Mouse (Mus musculus): ENCODE data around the gene Txndc9. TPM values are rescaled to one million over a fixed set of nuclear protein-coding genes. Genes with fewer than 3 reads are reported as not detected.
"Not testable (repeated sequence)": the region's sequence is repeated elsewhere in the genome, so short reads cannot be mapped to it uniquely, and the experiment has no call there.

The Txndc9 gene
- polyA plus RNA-seq, 1 experiment from 2014 or later: 150 TPM

GRCm38 (mm10) chr1:37976666-37977065, 21.0 kb downstream of the Txndc9 start:
- DNase-seq (ENCODE audit: low spot score): not testable (repeated sequence)

DNA sequence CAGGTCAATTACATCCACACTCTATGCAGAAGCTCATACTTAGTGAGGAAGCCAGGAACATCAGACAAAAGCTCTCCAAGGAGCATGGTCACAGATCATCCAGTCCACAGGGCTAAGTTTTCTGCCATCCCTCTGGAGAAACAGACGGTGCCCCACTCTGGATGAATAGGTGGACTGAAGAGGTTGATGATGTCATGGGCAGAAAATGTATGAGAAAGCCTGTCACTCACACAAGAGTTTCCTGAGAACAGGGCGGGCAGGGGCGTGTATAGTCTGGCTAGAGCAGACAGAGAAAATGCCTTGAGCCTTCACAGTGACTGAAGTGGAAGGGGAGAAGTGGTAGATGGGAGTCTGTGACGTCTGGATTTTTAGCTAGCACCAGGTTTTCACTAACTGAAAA, 26.2 kb downstream of the Txndc9 start:
- no peak for DNase-seq (ENCODE audit: low spot score)

- no peak for DNase-seq (ENCODE audit: low spot score)
These were observed 28.9 kb downstream of the Txndc9 start for GRCm38 (mm10) chr1:37968746-37969145.

- DNase-seq (ENCODE audit: low spot score): no peak
These were observed 32.1 kb downstream of the Txndc9 start for GRCm38 (mm10) chr1:37965571-37965970.

DNA sequence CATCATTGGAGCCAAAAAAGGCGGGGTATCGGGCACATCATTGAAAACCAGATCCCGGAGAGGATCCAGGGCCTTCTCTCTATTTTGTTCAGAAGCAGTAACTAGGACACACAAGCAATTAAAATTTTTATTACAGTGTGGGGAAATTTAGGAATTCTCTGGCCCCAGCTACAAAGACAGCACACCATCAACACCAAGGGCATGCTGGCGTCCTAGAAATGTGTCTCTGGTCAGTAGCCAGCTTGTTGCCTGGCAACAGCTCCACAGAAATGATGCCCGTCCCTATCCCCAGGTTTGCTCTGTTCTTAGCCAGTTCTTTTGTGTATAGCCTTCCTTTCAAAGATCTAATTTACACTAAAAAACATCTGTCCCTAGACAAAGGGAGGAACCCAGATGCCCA, 38.2 kb downstream of the Txndc9 start:
- no peak for DNase-seq (ENCODE audit: low spot score)

- no peak for DNase-seq (ENCODE audit: low spot score)
These were observed 39.2 kb downstream of the Txndc9 start for GRCm38 (mm10) chr1:37958516-37958915.

GRCm38 (mm10) chr1:37957659-37958058, 40.0 kb downstream of the Txndc9 start, which contains the start of gene Lyg1:
TSS of gene Lyg1 (minus strand) at chr1:37957759.
- DNase-seq (ENCODE audit: low spot score): no peak

DNA sequence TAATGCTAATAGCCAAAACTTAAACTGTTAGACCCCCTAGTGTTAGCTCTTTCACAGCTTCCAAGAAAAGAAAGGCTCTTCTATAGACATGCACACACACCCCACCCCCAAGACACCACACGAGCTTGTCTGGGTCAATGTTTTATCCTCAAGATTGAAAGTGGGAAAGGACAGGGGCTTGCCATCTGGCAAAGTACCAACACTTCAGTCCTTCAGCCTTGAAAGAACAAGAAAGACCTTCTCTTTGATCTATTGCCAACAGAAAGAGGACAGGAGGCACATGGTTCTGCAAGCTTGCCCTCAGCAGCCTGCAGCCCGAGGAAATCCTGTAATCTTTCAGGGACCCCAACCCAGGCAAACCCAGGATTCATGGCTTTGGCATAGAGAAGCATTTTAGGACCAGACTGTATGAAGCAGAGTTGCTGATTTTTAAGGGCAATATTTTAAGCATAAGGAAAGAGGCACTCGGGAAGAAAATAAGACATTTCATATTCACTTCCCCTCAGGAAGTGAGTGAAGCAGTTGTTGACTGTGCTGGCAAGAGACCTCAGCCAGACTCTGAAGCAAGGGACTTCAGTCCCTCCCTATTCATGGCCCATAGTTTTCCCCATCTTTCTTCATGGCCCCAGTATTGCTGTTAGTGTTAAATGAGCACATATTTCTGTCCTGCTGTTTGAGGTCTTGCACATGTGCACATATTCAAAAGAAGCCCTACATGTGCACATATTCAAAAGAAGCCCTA, 40.8 kb downstream of the Txndc9 start:
- no peak for DNase-seq (ENCODE audit: low spot score)

DNA sequence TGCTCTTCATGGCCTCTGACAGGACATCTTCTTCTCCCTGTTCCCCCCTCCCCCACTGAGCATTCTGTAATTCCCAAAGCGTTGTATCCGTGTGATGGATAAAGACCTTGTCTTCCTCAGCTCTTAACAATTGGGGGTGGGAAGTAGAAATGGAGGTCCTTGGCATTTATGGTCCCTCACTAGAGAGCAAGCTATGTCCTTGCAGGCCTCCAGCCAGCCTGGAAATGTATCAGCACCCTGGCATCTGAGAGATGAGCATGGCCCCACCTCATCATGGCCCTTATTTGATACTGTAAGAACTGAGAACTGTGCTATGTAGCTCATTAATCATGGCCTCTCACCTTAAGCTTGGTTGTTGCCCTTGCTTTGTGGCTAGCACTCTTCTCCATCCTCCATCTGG, 42.4 kb downstream of the Txndc9 start:
- no peak for DNase-seq (ENCODE audit: low spot score)

DNA sequence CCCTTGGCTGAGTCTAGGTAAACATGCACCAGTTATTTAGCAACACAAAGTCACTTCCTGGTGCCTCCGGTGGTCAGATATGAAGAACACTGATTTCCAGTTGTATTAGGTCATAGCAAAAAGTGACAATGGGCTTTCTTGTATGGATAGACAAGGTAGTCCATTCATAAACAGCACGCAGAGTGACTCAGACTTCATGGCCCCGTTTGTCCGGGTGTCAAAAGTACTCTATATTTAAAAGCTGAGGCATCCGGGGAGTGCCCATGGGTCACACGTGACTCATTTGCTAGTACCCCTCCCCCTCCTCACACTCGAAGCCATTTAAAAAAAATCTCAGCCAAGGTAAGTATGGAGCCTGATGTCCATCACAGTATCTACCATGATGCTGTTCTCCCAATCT, 42.9 kb downstream of the Txndc9 start:
- no peak for DNase-seq (ENCODE audit: low spot score)

DNA sequence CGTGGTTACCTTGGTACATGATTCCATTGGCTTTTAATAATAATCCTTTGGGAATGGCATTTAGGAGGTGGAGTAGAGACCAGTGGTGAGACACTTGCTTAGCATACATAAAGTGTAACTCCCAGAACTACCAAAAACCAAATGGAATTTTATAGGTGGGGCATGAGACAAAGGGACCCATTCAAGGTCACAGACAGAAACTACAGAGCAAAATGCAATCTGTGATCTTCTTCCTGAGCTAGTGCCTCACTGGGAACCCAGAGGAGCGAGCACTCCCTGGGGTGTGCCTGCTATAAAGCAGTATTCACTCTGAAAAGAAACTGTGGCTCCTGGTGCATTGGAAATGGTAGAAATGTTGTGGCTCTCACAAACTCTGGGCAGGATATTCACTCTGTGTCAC, 48.8 kb downstream of the Txndc9 start:
- no peak for DNase-seq (ENCODE audit: low spot score)

Other genes starting within 250 kb of the Txndc9 start
- 7.1 and 8.0 TPM in 2 replicates for gene Tsga10, start 131.5 kb downstream of the Txndc9 start, polyA plus RNA-seq (2015; fragmentation: Nextera tagmentation; extraction: Ambion mirVana)
- gene Lipt1, start 126.2 kb downstream of the Txndc9 start, polyA plus RNA-seq (2015; fragmentation: Nextera tagmentation; extraction: Ambion mirVana): 5.7 and 7.0 TPM in 2 replicates
- 54.6 and 56.0 TPM in 2 replicates for gene Mitd1, start 107.5 kb downstream of the Txndc9 start, polyA plus RNA-seq (2015; fragmentation: Nextera tagmentation; extraction: Ambion mirVana)
- gene Mrpl30, start 107.4 kb downstream of the Txndc9 start, polyA plus RNA-seq (2015; fragmentation: Nextera tagmentation; extraction: Ambion mirVana): 318 and 335 TPM in 2 replicates
- gene Lyg2, start 81.4 kb downstream of the Txndc9 start, polyA plus RNA-seq (2015; fragmentation: Nextera tagmentation; extraction: Ambion mirVana): 0.22 and 0.25 TPM in 2 replicates
- 0.30 and 0.59 TPM in 2 replicates for gene Lyg1, start 40.1 kb downstream of the Txndc9 start, polyA plus RNA-seq (2015; fragmentation: Nextera tagmentation; extraction: Ambion mirVana)
- gene Eif5b, start 117 bp upstream of the Txndc9 start, polyA plus RNA-seq (2015; fragmentation: Nextera tagmentation; extraction: Ambion mirVana): 21.6 and 23.7 TPM in 2 replicates
- gene Rev1, start 131.9 kb upstream of the Txndc9 start, polyA plus RNA-seq (2015; fragmentation: Nextera tagmentation; extraction: Ambion mirVana): 13.7 and 18.9 TPM in 2 replicates

Measured in thymus, postnatal 0 days (tissue).